Mouse (Mus musculus): ENCODE data around the gene Klf12.

The Klf12 gene

GRCm38 (mm10) chr14:100026671-100027070, 257.8 kb downstream of the Klf12 start:
- no peak for DNase-seq

GRCm38 (mm10) chr14:100017219-100017618, 267.3 kb downstream of the Klf12 start:
- DNase-seq = no peak

GRCm38 (mm10) chr14:100010525-100010924, 274.0 kb downstream of the Klf12 start:
- no peak for DNase-seq

GRCm38 (mm10) chr14:100009790-100010382, 274.6 kb downstream of the Klf12 start:
- DNase-seq = peak; percentile 47

- DNase-seq = no peak
Observed at GRCm38 (mm10) chr14:99983510-99983909, 301.0 kb downstream of the Klf12 start.

GRCm38 (mm10) chr14:99981209-99981608, 303.3 kb downstream of the Klf12 start:
- DNase-seq = no peak

GRCm38 (mm10) chr14:99967920-99968319, 316.6 kb downstream of the Klf12 start:
- no peak for DNase-seq

- DNase-seq = no peak
Observed at GRCm38 (mm10) chr14:99960500-99961229, 323.8 kb downstream of the Klf12 start.

- DNase-seq = no peak
Observed at GRCm38 (mm10) chr14:99955133-99955532, 329.3 kb downstream of the Klf12 start.

- DNase-seq = no peak
Observed at GRCm38 (mm10) chr14:99944221-99945108, 340.0 kb downstream of the Klf12 start.

GRCm38 (mm10) chr14:99943156-99943555, 341.3 kb downstream of the Klf12 start:
- DNase-seq = peak; percentile 12

- DNase-seq = no peak
Observed at GRCm38 (mm10) chr14:99933456-99933855, 351.0 kb downstream of the Klf12 start.

GRCm38 (mm10) chr14:99931879-99932278, 352.6 kb downstream of the Klf12 start:
- DNase-seq = peak; percentile 63

GRCm38 (mm10) chr14:99911912-99912311, 372.6 kb downstream of the Klf12 start:
- no peak for DNase-seq

GRCm38 (mm10) chr14:99910876-99911275, 373.6 kb downstream of the Klf12 start:
- no peak for DNase-seq

- DNase-seq = no peak
Observed at GRCm38 (mm10) chr14:99900902-99901301, 383.6 kb downstream of the Klf12 start.

- DNase-seq = no peak
Observed at GRCm38 (mm10) chr14:99898861-99899260, 385.6 kb downstream of the Klf12 start.

GRCm38 (mm10) chr14:99894708-99895383, 389.6 kb downstream of the Klf12 start:
- peak; percentile 37 for DNase-seq

- DNase-seq = no peak
Observed at GRCm38 (mm10) chr14:99894062-99894461, 390.4 kb downstream of the Klf12 start.

GRCm38 (mm10) chr14:99886503-99886902, 398.0 kb downstream of the Klf12 start:
- DNase-seq = no peak

- no peak for DNase-seq
Observed at GRCm38 (mm10) chr14:99885562-99885961, 398.9 kb downstream of the Klf12 start.

- no peak for DNase-seq
Observed at GRCm38 (mm10) chr14:99885128-99885527, 399.4 kb downstream of the Klf12 start.
